Mouse (Mus musculus): ENCODE results near the gene Rab9b.

Rab9b gene

DNA sequence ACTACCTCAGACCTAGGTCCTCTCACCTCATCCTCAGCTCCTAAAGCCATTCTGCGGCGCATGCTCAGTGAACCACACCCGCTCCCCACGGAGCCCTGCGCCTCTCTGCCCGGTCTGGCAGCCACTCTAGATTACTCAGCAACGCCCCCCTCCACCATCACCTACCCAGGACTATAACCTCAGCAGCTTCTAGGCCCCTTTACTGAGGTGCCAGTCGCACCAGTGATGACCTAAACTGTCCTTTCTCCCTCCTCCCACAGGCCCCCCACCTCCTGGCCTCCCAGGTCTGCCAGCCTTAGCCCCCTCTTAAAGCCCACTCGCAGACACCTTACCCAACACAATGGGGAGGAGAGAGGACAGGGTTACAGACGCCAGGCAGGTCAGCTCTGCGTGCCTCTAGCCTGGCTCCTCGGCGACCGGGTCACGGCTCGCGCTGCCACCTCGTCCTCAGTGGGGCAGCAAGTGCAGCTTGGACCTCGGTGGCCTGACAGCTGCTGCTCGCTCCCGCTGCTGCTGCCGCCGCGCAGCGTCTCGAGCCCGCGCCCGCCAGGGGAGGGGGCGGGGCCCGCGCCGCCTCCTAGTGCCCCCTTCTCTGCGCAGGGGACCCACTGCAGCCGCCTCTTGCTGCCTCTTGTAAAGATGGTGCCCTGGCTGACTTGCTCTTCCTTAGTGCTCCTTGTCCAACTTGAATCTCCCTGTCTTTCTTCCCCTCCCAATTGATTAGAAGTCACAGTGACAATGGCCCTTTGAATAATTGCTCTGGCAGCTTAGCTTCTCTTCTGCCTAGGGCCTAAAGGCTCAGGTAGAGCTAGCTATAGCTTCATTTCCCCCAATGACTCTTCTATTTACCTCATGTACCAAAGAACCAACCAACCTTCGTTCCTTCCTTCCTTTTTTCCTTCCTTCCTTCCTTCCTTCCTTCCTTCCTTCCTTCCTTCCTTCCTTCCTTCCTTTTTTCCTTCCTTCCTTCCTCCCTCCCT is at the start of gene Rab9b:
Rab9b (minus strand) TSS at position 695 of the 980 bp plus-strand sequence.
- DNase-seq (ENCODE audit: low spot score), result peak; percentile 51

DNA sequence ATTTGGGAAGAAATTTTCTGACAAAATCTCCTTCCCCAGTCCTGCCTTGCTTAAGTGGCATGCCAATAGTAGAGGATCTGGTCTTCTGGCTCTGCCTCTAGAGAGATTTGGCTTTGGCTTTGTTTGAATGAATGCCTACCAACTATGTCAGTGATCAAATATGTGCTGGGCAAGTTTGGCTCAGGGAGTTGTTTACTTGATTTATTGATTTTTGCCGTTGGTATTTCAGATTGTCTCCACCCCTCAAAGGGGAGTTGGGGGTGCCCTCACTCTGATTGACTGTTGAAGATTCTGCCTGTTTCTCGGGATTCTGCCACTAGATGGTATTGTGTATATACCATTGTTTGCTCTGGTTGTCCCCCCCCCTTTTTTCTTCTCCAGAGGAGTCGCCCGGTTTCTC is 35.8 kb upstream of the Rab9b start:
- DNase-seq (ENCODE audit: low spot score), result no peak

DNA sequence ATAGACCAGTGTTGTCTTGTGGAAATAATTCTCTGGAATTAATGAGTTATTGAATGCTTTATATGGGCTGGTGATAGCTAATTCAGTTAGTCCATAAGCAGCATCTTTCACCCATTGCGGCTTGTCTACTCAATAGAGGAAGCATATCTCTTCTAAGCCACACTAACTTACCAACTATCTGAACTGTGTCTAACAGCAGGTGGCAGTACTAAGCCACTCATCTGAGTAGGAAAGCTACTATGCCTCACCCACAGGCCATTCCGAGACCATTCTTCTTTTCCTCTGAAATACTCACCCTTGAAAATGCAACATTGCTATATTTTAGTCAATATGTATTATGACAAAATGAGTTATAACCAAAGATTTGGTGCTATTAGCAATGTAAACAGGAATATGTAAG is 27.2 kb upstream of the Rab9b start:
- DNase-seq (ENCODE audit: low spot score), result peak; percentile 60

DNA sequence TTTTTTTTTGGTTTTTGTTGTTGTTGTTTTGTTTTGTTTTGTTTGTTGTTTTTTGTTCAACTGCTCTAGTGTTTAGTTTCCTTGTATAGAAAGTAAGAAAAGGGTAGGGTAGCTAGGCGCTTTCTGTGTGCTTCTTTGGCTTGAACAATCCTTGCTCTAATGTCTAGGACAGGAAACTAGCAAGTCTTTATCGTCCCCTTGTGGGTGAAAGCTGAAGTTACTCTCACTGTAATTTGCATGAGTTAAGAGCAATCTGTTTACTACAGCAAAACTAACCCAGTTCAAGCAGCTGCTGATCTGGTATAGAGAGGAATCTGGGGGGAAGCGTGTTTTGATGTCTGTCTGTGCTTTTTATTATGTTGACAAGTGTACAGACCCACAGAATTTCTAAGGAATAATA is 18.3 kb downstream of the Rab9b start:
- peak; percentile 16 for DNase-seq (ENCODE audit: low spot score)

DNA sequence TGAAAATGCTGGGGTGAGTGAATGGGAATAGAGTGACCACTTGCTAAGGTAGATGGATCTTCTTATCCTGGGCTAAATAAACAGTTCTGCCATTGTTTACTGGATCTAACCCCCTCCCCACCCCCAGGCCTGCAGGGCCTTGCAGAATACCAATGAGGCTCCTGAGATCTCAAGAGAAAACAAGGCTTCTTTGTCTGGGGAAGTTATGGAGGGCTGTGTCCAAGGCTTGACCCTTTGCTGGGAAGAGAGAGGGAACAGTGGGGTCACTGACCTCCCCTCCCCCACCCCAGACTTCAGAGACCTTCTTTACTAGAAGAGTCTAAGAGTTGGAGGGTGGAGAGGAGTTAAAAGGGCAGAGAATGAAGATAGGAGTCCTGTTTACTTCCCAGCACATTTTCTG is 39.9 kb downstream of the Rab9b start:
- peak; percentile 17 for DNase-seq (ENCODE audit: low spot score)

DNA sequence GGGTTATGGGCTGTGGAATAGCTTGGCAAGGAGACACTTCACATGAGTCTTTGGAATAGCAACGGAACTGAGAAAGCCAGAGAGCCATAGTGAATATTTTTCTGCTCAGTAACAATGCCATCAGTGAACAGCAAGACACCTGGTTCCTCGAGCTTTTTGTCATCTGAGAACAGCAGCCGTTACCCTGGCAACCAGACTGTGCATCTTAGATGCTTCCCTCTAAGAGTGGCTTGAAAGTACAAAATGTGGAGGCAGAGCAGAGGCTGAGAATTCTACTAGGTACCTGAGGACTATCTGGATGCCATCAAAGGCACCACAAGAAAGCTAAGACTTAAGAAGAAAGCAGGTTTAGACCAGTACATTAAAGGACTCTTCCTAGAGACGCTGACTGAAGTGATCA is 43.5 kb downstream of the Rab9b start:
- no peak for DNase-seq (ENCODE audit: low spot score)

DNA sequence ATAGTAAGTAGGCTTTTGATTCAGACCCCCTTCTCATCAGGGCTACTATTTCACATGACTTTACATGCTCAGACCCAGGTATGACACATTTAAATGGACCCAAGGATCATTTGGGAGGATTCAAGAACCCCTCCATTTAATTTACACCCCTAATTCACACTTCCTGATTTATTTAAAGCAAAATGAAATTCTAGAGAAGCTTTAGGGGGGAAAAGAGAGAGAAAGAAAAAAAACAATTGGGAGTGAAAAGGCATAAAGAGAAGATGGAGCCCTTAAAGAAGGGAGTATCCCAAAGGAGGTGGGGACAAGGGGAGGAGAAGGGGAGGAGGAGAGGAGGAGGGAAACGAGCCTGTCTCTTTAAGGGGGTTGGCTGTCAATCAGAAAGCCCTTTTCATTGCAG is 46.2 kb downstream of the Rab9b start, which contains the start of gene Plp1:
Plp1 (plus strand) TSS at position 301 of the 400 bp plus-strand sequence.
- no peak for DNase-seq (ENCODE audit: low spot score)

DNA sequence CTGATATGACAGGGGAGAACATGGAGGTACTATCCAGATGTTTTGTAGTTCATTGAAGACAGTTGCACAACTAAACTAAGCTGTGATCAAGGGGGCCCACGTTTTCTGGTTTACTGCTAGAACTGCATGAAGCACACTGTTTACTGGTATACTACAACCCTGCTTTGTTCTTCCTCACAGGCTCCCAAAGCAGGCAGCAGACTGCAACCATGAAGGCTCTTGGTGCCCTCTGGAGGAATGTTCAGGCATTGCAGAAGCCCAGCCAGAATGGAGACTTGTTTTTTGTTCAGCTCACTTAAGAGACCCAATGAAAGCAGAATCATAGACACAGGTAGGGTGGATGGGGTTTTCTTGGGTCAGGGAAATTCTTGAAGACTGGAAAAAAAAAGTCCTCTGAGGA is 48.3 kb downstream of the Rab9b start:
- DNase-seq (ENCODE audit: low spot score), result peak; percentile 75

DNA sequence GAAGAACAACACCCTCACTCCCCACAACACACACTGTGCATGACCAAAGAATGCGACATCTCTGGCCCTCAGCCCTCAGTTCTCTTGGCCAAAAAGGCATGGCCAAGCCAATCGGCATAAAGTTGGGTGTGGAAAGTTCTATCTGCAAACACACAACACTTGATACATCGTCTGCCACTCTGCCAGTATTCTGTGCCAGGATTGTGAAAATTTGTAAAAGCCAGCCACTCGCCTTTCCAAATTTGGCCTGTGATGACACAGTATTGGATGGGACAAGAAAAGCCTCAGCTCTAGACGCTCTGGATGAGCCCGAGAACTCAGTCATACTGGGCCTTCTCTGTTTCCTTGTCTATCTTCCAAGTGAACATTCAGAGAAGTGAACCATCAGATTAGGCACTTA is 48.8 kb downstream of the Rab9b start:
- no peak for DNase-seq (ENCODE audit: low spot score)
